Mouse (Mus musculus): Measurements from ENCODE around the gene Lrrfip2.

- no peak for TF ChIP-seq GATA1 (IDR thresholded peaks at IDR 0.05; ENCODE audit: low read length)
- TF ChIP-seq TAL1 (IDR thresholded peaks at IDR 0.05; ENCODE audit: low read length) = no peak
Measured at GRCm38 (mm10) chr9:111145497-111146190, 28.3 kb downstream of the Lrrfip2 start.
